Mouse (Mus musculus): ENCODE data around the gene Eif5a.
A peak's percentile ranks its signal among the peaks of the same experiment; 100 is the strongest.

The Eif5a gene

GRCm38 (mm10) chr11:69921114-69922011 lies at the start of gene Eif5a:
Eif5a (minus strand) TSS chr11:69921958.
- peak; percentile 100 for DNase-seq (ENCODE audit: low read depth, low spot score)

DNA sequence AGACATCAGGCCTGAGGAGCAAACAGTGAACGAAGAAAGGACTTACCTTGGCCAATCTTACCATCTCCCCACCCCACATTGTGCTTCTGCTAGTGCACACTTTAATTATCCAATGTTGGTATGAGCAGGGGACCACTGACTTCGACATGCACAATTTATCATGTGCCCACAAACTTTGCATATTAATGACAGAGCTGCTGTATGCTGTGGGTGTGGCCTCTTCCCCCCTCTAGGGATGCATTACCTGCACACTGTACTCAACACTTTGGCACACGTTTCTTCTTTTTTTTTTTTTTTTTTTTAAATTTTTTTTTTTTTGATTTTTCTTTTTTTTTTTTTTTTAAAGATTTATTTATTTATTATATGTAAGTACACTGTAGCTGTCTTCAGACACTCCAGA lies 49.0 kb upstream of the Eif5a start:
- DNase-seq (ENCODE audit: low read depth, low spot score) = no peak

- no peak for DNase-seq (ENCODE audit: low read depth, low spot score)
Observed at GRCm38 (mm10) chr11:69970222-69970621, 48.5 kb upstream of the Eif5a start.

- DNase-seq (ENCODE audit: low read depth, low spot score) = no peak
Observed at GRCm38 (mm10) chr11:69968793-69969192, 47.0 kb upstream of the Eif5a start.

GRCm38 (mm10) chr11:69966860-69967517 lies 45.2 kb upstream of the Eif5a start:
- peak; percentile 48 for DNase-seq (ENCODE audit: low read depth, low spot score)

GRCm38 (mm10) chr11:69966006-69966859 lies 44.5 kb upstream of the Eif5a start:
- DNase-seq (ENCODE audit: low read depth, low spot score) = peak; percentile 46

GRCm38 (mm10) chr11:69965271-69966005 lies 43.7 kb upstream of the Eif5a start:
- DNase-seq (ENCODE audit: low read depth, low spot score) = peak; percentile 45

GRCm38 (mm10) chr11:69964650-69965270 lies 43.0 kb upstream of the Eif5a start, which contains the start of gene Cldn7:
Cldn7 (plus strand) TSS chr11:69964779.
- no peak for DNase-seq (ENCODE audit: low read depth, low spot score)

DNA sequence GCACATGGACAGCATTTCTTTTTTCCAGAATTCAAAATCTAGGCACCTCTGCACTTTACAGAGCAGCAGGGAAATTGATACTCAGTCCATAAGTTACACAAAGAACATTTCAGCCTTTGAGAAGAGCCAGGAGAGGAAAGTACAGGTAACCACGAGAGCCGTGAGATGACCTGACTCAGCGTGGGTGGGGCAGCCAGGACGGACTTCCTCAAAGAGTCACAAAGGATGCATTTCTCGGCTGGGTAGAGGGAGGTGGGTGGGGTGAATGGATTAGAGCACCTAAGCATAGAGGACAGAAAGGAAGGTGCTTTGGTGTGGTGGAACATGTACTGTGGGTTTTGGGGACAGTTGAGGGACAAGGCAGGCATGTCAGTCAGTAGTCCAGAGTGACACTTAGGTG lies 40.1 kb upstream of the Eif5a start:
- no peak for DNase-seq (ENCODE audit: low read depth, low spot score)

DNA sequence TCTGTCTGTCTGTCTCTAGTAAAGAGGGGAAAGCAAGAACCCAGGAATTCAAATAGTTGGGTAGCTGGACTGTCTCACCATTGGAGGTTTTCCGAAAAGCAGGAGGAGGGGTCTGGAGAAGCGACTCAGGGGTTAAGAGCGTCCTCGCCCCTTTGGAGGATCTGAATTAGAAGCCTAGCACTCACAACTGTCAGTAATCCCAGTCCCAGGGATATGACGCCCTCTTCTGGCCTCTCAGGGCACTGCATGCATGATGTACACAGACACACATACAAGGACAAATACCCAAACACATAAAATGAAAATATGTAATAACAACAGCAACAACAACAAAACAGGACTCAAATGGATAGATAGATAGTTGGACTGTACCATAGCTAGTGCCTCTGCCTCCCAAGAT lies 38.9 kb upstream of the Eif5a start:
- peak; percentile 85 for DNase-seq (ENCODE audit: low read depth, low spot score)

DNA sequence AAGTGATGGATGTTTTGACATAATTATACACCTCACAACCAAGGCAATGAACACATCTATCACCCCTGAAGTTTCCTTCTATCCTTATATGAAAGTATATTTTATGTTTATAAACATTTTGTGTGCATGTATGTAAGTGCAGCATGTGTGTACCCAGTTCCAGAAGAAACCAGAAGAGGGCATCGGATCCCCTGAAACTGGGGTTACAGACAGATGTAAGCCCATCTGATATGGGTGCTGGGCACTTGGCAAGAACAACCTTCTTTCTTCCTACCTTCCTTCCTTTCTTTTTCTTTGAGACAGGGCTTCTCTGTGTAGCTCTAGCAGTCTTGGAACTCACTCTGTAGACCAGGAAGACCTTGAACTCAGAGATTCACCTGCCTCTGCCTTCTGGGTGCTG lies 34.5 kb upstream of the Eif5a start:
- DNase-seq (ENCODE audit: low read depth, low spot score) = no peak

DNA sequence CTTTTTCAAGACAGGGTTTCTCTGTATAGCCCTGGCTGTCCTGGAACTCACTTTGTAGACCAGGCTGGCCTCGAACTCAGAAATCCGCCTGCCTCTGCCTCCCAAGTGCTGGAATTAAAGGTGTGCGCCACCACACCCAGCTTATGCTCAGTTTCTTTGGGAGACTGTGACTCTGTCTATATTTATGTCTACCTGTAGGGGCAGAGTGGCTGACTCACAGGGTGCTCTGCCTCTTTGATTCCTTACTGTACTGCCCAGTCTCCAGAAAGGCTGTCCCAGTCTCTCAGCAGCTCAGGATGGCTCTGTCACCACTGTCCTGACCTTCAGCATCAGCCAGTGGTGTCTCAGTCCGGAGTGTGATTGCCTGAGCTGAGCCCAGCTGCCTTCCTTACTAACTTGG lies 33.9 kb upstream of the Eif5a start:
- peak; percentile 59 for DNase-seq (ENCODE audit: low read depth, low spot score)

DNA sequence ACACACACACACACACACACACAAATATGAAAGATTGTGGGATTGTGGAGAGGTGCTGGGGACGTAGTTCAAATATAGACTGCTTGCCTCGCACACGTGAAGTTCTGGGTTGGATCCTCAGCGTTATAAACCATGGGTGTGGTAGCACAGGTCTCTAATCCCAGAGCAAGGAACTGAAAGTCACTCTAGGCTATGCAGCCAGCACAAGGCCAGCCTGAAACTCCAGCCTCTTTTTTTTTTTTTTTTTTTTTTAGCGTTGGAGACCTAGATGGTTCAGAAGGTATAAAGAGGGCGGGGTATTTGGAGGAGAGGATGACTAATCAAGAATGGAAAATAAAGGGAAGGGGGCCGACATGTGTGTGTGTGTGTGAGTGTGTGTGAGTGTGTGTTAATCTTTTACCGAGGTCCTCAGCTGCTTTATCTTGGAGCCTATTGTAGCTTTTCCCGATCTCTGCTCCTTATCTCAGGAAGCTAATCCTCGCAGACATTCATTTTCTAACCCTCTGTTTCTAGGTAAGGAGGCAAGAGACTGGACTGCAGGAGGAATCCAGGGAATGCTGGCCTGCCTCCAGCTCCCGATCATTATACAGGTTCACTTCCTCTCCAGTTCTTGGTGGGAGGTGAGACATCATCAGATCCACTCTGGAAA lies 31.6 kb upstream of the Eif5a start:
- no peak for DNase-seq (ENCODE audit: low read depth, low spot score)

GRCm38 (mm10) chr11:69952274-69952673 lies 30.5 kb upstream of the Eif5a start:
- DNase-seq (ENCODE audit: low read depth, low spot score) = no peak

DNA sequence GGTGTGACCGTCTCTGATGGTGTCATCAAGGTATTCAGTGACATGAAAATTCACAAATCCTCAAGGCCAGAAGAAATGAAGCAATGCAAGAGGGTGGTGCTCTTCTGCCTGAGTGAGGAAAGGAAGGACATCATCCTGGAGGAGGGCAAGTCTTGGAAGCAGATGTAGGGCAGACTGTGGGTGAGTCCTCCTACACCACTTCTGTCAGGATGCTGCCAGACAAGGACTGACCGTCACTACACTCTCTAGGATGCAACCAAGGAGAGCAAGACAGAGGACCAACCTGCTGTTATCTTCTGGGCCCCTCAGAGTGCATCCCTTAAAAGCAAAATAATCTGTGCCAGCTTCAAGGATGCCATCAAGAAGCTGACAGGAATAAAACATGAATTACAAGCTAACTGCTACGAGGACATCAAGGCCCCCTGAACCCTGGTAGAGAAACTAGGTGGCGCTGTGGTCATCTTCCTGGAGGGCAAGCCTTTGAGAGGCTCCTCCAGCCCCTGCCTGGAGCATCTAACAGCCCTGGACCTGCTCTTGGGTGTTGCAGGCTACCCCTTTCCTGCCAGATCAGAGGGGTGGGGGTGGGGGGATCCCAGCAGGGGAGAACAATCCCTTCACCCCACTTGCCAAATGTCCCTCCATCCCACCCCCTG lies 29.2 kb upstream of the Eif5a start:
- DNase-seq (ENCODE audit: low read depth, low spot score) = peak; percentile 62

DNA sequence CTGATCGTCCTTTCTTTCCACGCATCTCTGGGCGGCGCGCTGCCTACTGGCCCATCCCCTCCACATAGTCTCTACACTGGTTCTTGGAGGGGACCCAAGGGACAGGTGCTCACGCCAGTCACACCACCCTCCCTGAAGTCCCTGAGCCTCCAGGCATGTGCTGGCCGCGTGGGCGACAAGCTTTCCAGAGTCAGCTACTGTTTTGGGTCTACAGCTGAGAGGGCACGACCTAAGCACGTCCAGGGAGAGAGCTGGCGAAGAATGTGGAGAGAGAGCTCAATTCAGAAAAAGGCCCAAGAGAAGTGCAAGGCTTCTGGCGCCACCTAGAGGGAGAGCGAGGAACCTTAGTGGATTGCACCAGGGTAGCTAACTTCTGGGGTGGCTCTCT lies 27.0 kb upstream of the Eif5a start:
- DNase-seq (ENCODE audit: low read depth, low spot score) = peak; percentile 89

DNA sequence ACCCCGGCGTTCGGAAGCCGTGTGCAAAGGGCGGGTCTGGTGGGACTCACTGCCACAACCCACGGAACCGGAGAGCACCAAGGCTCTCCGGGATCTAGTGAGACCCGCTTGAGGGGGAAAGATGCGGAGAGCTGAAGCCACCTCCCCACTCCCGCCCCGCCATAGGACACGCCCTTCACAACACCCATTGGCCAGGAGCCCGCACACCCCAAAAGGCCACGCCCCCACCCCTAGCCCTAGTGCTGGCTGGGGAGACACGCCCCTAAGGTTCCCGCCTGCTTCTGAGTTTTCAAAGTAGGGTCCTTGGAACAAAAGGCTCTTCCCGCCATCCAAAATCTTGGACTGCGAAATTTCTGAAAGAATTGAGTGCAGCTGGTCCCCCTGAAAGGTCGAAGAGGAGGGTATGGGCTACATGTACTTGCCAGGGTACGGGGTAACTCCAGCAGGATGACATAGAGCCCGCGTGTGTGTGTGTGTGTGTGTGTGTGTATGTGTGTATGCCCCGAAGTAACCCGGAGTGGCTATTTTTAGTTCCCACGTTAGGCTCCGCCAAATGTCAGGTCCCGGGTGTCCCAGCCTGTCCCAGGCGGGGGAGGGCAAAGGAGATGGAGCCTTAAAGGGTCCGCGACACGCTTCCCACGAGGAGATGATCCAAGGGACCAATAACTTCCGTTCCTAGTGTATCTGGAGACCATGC lies 26.5 kb upstream of the Eif5a start, which contains the start of gene Slc2a4:
Gene Slc2a4, minus strand, starts transcription at position 123 of the 697 bp plus-strand sequence.
- peak; percentile 95 for DNase-seq (ENCODE audit: low read depth, low spot score)

DNA sequence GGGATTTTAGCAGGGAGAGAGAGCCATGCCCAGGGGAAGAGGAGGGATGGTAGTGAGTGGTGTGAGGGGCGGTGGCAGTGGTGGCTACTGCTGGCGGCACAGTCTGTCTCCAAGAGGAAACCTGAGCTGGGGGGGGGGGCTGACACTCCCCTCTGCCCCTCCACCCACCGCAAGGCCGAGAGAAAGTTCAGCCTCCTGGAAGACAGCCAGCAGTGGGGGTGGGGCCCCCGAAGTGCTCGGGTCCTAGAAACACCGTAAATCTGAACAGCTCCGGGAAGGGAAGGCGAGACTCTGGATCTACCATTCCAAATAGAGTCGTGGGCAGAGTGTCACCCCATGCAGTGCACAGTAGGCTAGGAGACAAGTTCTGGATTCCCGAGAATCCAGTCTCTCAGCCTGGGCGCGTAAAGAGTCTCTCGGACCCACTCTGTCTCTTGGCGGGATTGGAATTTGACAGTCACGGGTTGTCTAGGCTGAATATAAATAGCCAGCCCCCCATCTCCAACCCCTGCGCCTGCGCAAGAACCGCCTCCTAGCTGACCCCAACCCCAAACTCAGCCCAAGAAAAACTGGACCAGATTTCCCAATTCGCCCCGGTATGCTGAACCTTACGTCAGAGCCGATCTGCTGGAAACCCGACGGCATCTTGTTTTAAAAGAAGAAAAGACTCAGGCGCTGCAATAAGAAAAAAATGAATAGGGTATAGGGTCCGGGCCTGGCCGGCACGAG lies 25.7 kb upstream of the Eif5a start:
- DNase-seq (ENCODE audit: low read depth, low spot score) = no peak

All from ES-CJ7 (cell line).